Mouse (Mus musculus) urinary bladder, postnatal 25 days (tissue): ENCODE results near the gene Olfr519.

Experiments
- DNase-seq: peaks from one replicate; pipeline ENCODE4 v3.0.0; 2022; ENCODE audit warnings: low spot score

The Olfr519 gene

DNA sequence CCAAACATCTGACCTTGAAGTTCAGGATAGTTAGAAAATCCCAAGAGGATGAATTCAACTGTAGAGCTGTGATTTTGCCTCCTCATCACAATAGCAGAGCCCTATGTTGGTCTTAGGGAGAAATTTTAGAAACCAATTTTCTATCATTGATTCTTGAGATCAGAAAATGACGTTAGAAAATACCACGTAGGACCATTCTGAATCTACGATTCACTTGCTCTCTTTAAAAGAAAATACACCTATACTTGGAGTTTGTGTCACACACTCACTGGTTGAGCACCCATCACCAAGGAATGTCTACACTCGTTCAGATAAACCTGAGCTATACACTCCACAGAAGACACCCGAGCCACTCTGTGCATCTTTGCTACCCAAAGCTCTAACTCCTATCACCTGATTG lies at the start of gene Olfr519:
Gene Olfr519 (minus strand): TSS at position 101 of the 400 bp plus-strand sequence.
- DNase-seq, result no peak

DNA sequence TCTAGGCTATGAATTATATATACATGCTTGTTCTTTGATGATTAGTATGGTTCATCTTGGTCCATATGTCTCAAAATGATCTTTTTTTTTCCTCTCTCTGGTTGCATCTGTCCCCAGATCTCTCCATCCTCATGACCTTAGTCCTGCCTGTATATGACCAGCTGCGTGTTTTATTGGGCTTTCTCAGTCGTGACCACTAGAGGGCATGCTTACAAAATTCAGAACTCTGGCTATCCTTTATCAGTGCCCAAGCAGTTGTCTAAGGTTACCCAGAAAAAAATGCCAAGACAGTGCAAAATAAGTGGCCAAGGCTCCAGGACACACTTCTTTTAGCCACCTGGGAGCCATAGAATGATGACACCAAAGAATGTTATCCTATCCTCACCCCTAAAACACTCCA lies 49.8 kb upstream of the Olfr519 start:
- DNase-seq, result peak; percentile 19

DNA sequence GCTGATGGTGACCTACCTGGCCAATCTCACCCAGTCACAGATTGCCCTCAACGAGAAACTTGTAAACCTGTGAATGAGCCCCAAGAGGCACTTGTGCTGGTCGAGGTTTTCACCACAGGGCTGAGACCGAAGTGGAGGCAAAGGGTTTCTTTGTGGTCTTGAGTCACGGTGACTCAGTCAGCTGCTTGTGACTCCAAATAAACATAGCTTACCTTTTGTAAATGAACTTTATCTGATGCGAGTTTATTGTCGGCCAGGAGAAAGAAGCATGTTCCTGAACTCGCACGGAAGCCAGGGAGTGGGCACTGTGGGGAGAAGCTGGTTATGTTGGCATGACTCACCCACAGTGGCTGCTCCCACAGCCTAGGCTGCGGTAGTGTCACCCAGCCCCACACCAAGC lies 47.2 kb upstream of the Olfr519 start:
- peak; percentile 10 for DNase-seq

DNA sequence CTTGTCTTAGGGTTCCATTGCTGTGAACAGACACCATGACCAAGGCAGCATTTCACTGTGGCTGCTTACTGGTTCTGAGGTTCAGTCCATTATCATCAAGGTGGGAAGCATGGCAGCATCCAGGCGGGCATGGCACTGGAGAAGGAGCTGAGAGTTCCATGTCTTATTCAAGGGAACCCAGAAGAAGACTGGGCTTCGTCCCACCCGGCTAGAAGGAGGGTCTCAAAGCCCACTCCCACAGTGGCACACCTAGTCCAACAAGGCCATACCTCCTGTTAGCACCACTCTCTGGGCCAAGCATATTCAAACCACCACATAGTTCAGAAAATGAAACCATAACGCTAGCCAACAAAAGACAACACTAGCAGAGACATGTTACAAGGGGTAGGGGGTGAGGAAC lies 42.4 kb upstream of the Olfr519 start:
- no peak for DNase-seq

DNA sequence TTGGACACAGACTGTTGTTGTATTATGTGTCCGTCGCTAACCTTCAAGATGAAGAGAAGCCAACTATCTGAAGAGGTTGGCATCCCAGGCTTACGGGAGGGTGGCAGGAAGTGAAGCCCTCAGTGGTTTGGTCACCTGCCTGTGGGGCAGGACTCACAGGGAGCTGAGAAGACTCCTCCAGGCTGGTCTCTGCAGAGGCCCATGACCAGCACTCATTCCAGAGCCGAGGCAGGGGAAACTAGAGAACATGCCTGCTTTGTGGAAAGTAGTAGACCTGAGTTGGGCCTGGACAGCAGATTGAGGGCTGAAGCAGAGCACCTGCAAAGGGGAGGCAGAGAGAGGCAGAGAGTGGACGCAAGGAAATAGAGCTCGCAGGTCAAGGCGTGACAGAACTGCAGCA lies 41.2 kb upstream of the Olfr519 start:
- no peak for DNase-seq

DNA sequence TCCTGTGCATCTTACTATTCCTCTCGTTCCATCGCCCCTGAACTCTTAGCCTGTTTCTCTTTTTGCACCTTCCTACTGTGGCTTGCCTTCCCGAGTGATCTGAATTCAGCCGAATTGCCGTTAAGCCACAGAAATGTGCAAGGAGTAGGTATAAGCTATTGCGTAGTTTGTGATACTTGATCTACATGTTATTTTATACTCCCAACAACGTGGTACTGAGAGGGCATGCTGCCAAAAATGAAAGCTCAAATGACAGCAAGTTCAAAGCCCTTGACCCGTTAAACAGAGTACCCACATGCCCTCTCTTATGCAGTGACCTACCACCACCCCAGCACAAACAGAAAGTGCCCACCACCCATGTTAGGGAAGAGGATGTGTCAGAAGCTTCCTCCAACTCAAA lies 40.6 kb upstream of the Olfr519 start:
- DNase-seq, result no peak

DNA sequence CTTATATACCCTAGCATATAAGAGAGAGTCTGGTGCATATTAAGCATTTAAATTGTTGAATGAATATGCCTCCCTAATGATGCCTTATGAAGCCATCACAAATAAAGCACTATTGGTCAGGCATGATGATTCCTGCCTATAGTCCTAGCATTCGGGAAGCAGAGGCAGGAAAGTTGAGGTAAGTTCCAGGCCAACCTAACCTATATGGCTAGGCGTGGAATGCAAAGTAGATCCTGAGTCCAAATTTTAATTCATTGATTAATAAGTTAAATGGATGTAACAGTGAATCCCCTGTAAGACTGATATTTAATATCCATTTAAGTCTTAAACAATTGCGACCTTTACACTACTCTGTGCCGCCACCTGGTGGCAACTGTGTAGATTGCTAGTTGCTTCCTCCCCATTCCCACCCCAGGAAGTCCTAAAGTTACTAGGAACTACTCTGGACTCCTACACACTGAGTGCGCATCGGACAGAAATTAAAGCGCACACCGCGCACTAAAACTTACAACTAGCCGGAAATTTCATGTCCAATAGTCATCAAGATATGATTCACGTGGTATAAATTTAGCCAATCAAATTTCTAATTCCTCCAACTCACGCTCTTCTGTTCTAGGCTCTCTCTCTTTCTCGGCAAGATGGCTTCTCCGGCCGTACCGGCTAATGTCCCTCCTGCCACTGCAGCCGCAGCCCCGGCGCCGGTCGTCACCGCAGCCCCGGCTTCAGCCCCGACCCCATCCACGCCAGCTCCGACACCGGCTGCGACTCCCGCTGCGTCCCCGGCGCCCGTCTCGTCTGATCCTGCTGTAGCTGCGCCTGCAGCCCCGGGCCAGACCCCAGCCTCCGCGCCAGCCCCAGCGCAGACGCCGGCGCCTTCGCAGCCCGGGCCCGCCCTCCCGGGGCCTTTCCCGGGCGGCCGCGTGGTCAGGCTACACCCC lies 39.8 kb upstream of the Olfr519 start, which contains the start of gene Eif3f:
Gene Eif3f (plus strand): TSS at position 624 of the 938 bp plus-strand sequence.
- peak; percentile 89 for DNase-seq

DNA sequence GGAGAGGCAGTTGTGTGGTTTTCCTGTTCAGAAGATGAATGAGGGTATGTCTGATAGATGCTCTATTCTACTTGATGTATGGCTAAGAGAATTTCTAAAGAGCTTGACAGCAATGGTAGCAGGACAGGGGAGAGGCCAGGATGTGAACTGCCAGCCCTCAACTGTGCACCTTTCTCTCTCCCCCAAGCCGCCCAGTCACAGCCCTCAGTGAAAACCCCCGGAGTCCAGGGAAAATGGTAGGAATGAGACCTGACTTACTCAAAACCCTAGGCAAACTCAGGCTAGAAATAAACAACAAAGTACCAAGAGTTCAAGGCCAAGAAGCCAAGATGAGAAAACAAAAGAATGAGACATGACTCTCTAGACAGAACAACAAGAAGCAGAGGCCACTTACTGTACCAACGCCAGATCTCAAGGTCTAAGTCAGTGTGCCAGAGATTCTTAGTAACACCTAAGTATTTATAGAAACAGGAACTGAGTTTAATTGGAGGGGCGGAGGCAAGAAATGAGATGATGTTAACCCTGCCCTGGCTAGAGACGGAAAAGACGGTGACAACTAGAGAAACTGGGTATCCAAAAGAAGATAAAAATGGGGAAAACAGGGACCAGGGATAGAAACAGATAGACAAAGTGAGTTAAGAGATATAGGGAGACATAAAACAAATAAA lies 35.6 kb upstream of the Olfr519 start, which contains the start of gene Nlrp10:
Gene Nlrp10 (minus strand): TSS at position 453 of the 668 bp plus-strand sequence.
- no peak for DNase-seq

DNA sequence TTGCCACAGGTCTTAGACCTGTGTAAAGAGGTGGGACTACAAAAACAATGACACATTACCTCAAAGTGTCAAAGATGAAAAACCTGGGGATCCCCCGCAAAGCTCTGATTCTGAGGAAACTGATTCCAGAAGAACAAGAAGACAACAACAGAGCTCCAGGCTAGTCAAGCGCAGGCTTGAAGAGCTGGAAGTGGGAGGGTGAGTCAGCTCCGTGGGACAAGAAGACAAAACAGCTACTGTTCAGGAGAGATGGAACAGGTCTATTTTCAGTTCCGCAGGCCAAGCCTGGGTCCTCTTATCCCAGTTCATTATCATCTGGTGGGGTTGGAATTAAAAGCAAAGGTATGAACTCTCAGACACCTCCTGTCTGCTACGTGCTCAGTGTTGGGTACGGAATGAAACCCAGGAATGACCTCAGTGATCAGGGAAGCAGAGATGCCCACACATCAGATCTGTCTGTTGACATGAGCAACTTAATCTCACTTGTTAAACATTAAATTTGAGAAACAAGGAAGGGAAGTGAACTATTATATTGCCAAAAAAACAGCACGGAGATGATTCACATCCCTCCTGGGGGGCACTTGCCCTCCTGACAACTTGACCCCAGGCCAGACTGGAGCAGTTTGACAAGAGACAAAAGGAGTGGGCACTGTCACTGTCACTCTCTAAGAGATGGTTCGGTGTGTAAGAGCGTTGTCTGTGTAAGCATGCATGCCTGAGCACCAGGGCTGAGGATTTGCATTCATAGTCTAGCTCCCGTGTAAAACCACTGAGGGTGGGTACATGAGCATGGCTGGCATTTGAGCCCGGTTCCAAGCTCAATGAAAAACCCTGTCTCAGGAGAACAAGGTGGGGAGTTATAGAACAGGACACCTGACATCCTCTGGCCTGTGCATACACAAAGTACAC lies 34.3 kb upstream of the Olfr519 start:
- DNase-seq, result no peak

DNA sequence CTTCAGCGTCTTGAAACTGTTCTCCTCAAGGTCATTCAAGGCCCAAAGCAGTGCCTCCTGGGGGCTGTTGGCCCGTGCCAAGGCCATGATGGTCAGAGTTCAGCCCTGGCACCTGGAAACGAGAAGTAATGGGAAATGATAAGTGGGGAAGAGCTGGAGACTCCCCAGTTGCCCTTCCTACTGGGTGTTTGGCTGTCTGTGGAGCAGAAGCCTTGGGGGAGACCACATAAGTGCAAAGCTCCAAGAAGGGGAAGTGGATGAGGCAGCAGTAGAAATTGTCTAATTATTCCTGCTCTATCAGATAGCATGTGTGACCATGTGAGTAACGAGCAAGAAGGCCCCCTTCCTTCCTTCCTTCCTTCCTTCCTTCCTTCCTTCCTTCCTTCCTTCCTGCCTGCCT lies 32.8 kb upstream of the Olfr519 start:
- no peak for DNase-seq

DNA sequence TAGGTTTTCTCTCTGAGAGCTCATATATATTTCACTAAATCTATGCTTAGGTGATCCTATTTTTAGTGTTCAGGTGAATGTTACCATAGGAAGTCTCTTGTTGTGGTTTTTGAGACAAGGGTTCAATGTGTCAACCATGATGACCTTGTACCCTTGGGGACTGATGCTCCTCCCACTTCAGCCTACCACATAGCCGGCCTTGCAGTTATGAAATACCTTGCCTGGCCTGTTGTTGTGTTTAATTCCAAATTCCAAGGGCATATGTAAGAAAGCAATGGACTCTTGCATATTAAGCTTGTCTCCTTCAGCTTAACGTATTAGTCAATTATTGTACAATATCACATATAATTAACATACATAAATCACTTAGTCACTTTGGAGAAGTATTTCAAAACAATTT lies 9.7 kb upstream of the Olfr519 start:
- DNase-seq, result no peak

DNA sequence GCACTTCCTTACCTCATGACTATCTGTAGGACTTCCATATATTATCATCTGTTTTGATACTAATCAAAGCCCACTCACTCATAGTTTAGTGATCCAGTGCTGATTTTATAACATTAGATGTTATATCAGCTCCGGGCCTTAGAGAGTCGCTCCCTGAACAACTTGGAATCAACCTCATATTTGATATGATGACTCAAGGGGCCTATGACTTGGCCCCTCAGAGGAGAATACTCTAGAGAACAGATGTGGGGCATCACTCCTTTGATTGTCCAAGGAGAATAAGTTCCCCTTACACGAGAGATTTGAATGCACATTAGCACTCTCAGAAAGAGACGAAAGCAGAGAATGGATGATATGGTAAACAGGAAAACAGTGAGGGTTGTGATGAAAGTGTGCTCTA lies 9.3 kb downstream of the Olfr519 start, which contains the start of gene Olfr518:
Gene Olfr518 (minus strand): TSS at position 101 of the 400 bp plus-strand sequence.
- DNase-seq, result no peak

DNA sequence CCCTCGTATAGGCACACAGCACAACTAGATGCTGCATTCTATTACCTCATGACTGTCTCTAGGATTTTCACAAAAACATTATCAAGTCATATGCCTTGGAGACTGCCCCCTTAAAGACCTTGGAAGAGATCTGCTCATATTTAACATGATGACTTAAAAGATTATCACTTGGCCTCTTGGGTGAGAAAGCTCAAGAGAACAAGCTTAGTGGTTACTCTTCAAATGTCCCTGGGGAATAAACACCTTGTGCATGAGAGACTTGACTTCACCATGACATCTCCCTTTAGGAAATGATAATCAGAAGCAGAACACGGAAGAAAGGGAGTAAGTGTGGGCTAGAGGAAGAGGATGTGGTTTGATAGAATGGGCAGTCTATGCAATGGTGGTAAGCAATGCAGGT lies 21.9 kb downstream of the Olfr519 start, which contains the start of gene Olfr517:
Gene Olfr517 (minus strand): TSS at position 101 of the 400 bp plus-strand sequence.
- DNase-seq, result no peak

DNA sequence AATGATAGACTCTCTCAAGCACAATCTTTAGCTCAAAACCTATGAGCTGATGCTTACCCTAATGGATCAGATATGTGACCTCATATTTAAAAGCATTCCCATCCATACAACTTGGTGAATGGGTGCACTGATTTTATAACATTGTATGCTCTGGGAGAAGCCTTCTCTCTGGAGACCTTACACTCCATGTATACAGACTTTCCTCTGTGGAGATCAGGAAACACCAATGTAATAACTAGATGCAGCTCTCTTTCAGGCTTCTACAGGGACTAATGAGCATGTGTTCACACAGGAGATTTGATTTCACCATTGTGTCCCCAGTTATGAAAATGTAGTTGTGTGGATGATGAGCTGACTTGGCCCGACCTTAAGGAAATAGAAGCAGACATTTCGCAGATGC lies 43.8 kb downstream of the Olfr519 start, which contains the start of gene Olfr516:
Gene Olfr516 (minus strand): TSS at position 101 of the 400 bp plus-strand sequence.
- DNase-seq, result no peak
